Mouse (Mus musculus) forebrain, embryonic 15.5 days (tissue): ENCODE data around the gene B4galnt3. TPM values are rescaled to one million over a fixed set of nuclear protein-coding genes. Genes with fewer than 3 reads are reported as not detected.
"Not testable (repeated sequence)": the region's sequence is repeated elsewhere in the genome, so short reads cannot be mapped to it uniquely, and the experiment has no call there.

Experiments
- ATAC-seq: fragments of 200-750 bp; cut with Nextera tagmentation; replicated peaks from 2 replicates; pipeline ENCODE4 v1.8.0; 2017; ENCODE audit warnings: mild to moderate bottlenecking, moderate TSS enrichment, moderate library complexity
- H3K27ac ChIP-seq: fragments of 300-500 bp; sonication (generic); replicated peaks from 2 replicates; pipeline ENCODE4 v1.5.1; 2015; ENCODE audit warnings: mild to moderate bottlenecking, inconsistent platforms
- H3K27me3 ChIP-seq: fragments of 300-500 bp; sonication (generic); 2 replicates; pipeline ENCODE4 v1.6.1; 2015; ENCODE audit warnings: inconsistent platforms
- H3K36me3 ChIP-seq: fragments of 300-500 bp; sonication (generic); 2 replicates; pipeline ENCODE4 v1.6.1; 2015; ENCODE audit warnings: mild to moderate bottlenecking, inconsistent platforms
- H3K4me1 ChIP-seq: fragments of 300-500 bp; sonication (generic); 2 replicates; pipeline ENCODE4 v1.6.1; 2015; ENCODE audit warnings: inconsistent platforms
- H3K4me2 ChIP-seq: fragments of 300-500 bp; sonication (generic); replicated peaks from 2 replicates; pipeline ENCODE4 v1.6.1; 2015; ENCODE audit warnings: mild to moderate bottlenecking, inconsistent platforms
- H3K4me3 ChIP-seq: fragments of 300-500 bp; sonication (generic); 2 replicates; pipeline ENCODE4 v1.5.1; 2015; ENCODE audit warnings: mild to moderate bottlenecking, inconsistent platforms
- H3K9ac ChIP-seq: fragments of 300-500 bp; sonication (generic); replicated peaks from 2 replicates; pipeline ENCODE4 v1.6.1; 2015; ENCODE audit warnings: mild to moderate bottlenecking, inconsistent platforms
- H3K9me3 ChIP-seq: fragments of 300-500 bp; sonication (generic); 2 replicates; pipeline ENCODE4 v1.6.1; 2016; ENCODE audit warnings: inconsistent platforms
- WGBS: fragments of 180-500 bp; shearing (Covaris S2); methylation state at CpG from one replicate; pipeline ENCODE4 v1.1.7; 2015; ENCODE audit warnings: mixed read lengths; 5-methylcytosine and 5-hydroxymethylcytosine counted together
- polyA plus RNA-seq: library from polyadenylated mRNA; unstranded; fragments of >200 nt; fragmentation: Nextera tagmentation; extraction: Ambion mirVana; gene quantifications from 2 replicates; pipeline ENCODE4 v1.2.1, GENCODE M21; 2015

B4galnt3 gene
- polyA plus RNA-seq, 1 experiment from 2014 or later = 0.10 TPM

GRCm38 (mm10) chr6:120302755-120303316 is 8.5 kb upstream of the B4galnt3 start:
- no peak overlapping the region for H3K27ac ChIP-seq
- WGBS = 33% methylated on average over 16 of the region's 16 CpGs
- H3K9ac ChIP-seq = peak overlapping the region; percentile 29
- no peak for ATAC-seq
- no peaks in the 10 kb centered on the region for H3K9me3 ChIP-seq
- no peaks in the 10 kb centered on the region for H3K4me1 ChIP-seq
- no peaks in the 10 kb centered on the region for H3K36me3 ChIP-seq
- H3K4me3 ChIP-seq = no peak overlapping the region
- H3K4me2 ChIP-seq = peak overlapping the region; percentile 27; the same call in 1 of the 2 replicates
- no peaks in the 10 kb centered on the region for H3K27me3 ChIP-seq

DNA sequence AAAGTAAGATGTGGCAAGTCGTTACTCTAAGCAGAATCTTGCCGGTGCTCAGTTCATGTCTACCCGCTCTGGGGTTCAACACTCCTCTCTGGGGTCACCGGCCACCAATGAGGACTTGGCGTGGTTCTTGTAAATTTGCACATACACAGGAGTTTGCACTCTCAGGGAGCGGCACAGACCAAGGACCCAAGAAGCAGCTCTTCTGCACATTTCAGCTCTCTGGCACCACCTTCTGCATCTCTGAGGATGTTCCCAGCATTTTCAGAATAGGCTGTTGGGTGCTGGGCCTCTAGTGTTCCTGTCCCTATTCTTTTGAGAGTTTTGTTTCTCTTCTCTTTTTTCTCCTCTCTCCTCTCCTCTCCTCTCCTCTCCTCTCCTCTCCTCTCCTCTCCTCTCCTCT is 6.8 kb upstream of the B4galnt3 start:
- Histone ChIP-seq H3K27me3 (no peaks in the 10 kb centered on the region), H3K36me3 (no peaks in the 10 kb centered on the region), H3K9me3 (no peaks in the 10 kb centered on the region), H3K4me2 (no peak overlapping the region), H3K9ac (no peak overlapping the region), H3K27ac (no peak overlapping the region), H3K4me1 (no peaks in the 10 kb centered on the region), H3K4me3 (no peak overlapping the region)
- 0 out of 2 replicates have a peak, but pooled peaks have one; percentile 48 for ATAC-seq
- WGBS = 30% methylated on average over 6 of the region's 6 CpGs

DNA sequence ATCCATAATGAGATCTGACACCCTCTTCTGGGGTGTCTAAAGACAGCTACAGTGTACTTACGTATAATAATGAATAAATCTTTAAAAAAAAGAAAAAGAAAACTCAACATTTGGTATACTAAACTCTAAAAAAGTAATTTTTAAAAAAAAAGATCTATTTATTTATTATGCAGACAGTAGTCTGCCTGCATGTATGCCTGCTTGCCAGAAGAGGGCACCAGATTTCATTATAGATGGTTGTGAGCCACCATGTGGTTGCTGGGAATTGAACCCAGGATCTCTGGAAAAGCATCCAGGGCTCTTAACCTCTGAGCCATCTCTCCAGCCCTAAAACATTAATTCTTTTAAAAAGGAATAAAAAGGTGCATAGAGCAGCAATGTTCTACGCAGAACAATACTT is 2.2 kb upstream of the B4galnt3 start:
- not testable (repeated sequence) for H3K27ac ChIP-seq, ATAC-seq, H3K36me3 ChIP-seq, H3K4me1 ChIP-seq, H3K4me2 ChIP-seq, H3K4me3 ChIP-seq, H3K9ac ChIP-seq, H3K9me3 ChIP-seq
- WGBS = 97% methylated on average over 2 of the region's 2 CpGs
- peaks cover 24% of the 10 kb centered on the region for H3K27me3 ChIP-seq

DNA sequence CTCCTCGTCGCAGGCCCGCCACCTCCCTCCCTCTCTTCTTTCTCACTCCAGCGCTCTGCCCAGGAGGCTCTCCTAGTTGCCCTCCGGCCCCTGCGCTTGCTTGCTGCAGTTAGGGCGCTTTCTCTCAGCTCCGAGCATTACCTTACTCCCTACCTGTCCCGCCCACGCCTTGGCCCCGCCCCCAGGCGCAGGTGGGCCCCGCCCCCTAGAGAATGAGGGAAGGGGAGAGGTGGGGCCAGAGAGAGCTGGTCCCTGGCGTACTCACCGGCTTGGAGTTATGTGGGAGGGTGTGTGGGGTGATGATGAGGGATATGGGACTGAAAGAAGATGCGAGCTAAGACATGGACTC is 400 bp upstream of the B4galnt3 start:
- H3K4me1 ChIP-seq = peaks cover 6% of the 10 kb centered on the region
- H3K9ac ChIP-seq = peak overlapping the region; percentile 50
- 0% methylated on average over 16 of the region's 16 CpGs for WGBS
- H3K4me3 ChIP-seq = peak overlapping the region; percentile 57
- no peak; the same call in 1 of the 2 replicates for ATAC-seq
- H3K36me3 ChIP-seq = no peaks in the 10 kb centered on the region
- H3K9me3 ChIP-seq = no peaks in the 10 kb centered on the region
- peaks cover 24% of the 10 kb centered on the region for H3K27me3 ChIP-seq
- H3K4me2 ChIP-seq = peak overlapping the region; percentile 96
- no peak overlapping the region for H3K27ac ChIP-seq

DNA sequence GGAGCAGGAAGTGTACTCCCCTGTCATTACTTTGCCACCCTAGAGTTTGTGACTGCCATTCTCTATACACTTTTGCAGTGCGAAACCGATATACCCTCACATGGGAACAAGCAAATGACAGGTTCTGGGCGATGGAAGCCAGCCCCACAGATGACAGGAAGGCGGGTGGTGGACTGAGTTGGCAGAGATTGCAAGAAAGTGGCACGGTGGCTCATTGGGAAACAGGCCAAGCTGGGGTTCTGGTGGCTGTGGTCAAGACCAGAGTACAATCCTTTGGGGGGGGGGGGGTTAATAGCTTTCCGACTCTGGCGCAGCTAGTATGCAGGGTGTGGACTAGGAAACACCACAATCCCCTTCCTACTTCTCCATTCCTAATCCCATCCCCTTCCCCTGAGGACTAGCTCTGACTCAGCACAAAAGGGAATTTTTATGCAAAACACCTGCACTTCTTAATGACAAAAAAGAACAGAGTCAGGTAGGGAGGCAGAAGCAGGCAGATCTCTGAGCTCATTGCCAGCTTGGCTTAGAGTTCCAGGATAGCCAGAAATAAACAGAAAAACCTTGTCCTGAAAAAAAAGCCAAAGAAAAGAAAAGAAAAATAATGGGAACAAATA is 2.9 kb downstream of the B4galnt3 start:
- H3K27ac ChIP-seq = no peak overlapping the region
- WGBS = 88% methylated on average over 7 of the region's 7 CpGs

GRCm38 (mm10) chr6:120289430-120289829 is 4.9 kb downstream of the B4galnt3 start:
- H3K4me2 ChIP-seq = no peak overlapping the region
- peaks cover 17% of the 10 kb centered on the region for H3K27me3 ChIP-seq
- H3K4me3 ChIP-seq = no peak overlapping the region
- H3K4me1 ChIP-seq = no peaks in the 10 kb centered on the region; the same call in 1 of the 2 replicates
- no peak for ATAC-seq
- 92% methylated on average over 4 of the region's 4 CpGs for WGBS
- no peak overlapping the region for H3K9ac ChIP-seq
- no peaks in the 10 kb centered on the region for H3K9me3 ChIP-seq
- no peaks in the 10 kb centered on the region for H3K36me3 ChIP-seq
- H3K27ac ChIP-seq = no peak overlapping the region

More for the DNA sequence above, 2.9 kb downstream of the B4galnt3 start:
- Histone ChIP-seq H3K27me3 (peaks cover 24% of the 10 kb centered on the region), H3K9ac (no peak overlapping the region), H3K36me3 (no peaks in the 10 kb centered on the region), H3K4me2 (no peak overlapping the region), H3K4me3 (no peak overlapping the region), H3K4me1 (peaks cover 6% of the 10 kb centered on the region), H3K9me3 (no peaks in the 10 kb centered on the region)
- no peak for ATAC-seq

- WGBS = 54% methylated on average over 7 of the region's 7 CpGs
- Histone ChIP-seq H3K9me3 (no peaks in the 10 kb centered on the region), H3K4me2 (no peak overlapping the region), H3K9ac (no peak overlapping the region), H3K4me3 (no peak overlapping the region), H3K36me3 (no peaks in the 10 kb centered on the region), H3K4me1 (no peaks in the 10 kb centered on the region; the same call in 1 of the 2 replicates), H3K27me3 (peaks cover 11% of the 10 kb centered on the region), H3K27ac (no peak overlapping the region)
- ATAC-seq = no peak
Measured at GRCm38 (mm10) chr6:120288541-120288940, 5.8 kb downstream of the B4galnt3 start.

DNA sequence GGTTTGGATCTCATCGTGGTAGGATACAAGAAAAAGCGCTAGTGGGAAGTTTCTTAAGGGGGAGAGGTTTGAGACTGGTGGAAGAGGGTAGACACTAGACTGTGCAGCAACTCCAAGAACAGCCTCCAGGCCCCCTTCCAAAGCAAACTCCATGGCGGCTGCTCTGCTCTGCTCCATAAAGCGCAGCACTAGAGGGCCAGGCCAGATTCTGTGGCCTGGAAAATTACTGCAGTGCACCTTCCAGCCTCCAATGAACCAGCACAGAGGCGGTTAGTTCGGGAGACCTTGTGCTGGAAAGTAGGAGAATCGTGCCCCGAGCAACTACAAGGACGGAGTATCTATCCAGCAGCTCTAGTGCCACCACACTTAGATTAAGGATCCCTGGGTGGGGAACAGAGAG is 7.1 kb downstream of the B4galnt3 start:
- 86% methylated on average over 9 of the region's 9 CpGs for WGBS
- no peaks in the 10 kb centered on the region for H3K9me3 ChIP-seq
- ATAC-seq = no peak

GRCm38 (mm10) chr6:120276874-120277449 is 17.4 kb downstream of the B4galnt3 start:
- no peak overlapping the region for H3K4me2 ChIP-seq
- no peak overlapping the region for H3K9ac ChIP-seq
- 82% methylated on average over 7 of the region's 7 CpGs for WGBS
- no peaks in the 10 kb centered on the region for H3K4me1 ChIP-seq
- H3K36me3 ChIP-seq = no peaks in the 10 kb centered on the region
- no peak overlapping the region for H3K4me3 ChIP-seq
- H3K27ac ChIP-seq = no peak overlapping the region
- H3K9me3 ChIP-seq = no peaks in the 10 kb centered on the region
- no peaks in the 10 kb centered on the region for H3K27me3 ChIP-seq
- no peak for ATAC-seq

More for the DNA sequence above, 7.1 kb downstream of the B4galnt3 start:
- Histone ChIP-seq H3K9ac (no peak overlapping the region), H3K36me3 (no peaks in the 10 kb centered on the region), H3K4me1 (no peaks in the 10 kb centered on the region), H3K4me2 (no peak overlapping the region), H3K4me3 (no peak overlapping the region), H3K27me3 (no peaks in the 10 kb centered on the region), H3K27ac (no peak overlapping the region)

DNA sequence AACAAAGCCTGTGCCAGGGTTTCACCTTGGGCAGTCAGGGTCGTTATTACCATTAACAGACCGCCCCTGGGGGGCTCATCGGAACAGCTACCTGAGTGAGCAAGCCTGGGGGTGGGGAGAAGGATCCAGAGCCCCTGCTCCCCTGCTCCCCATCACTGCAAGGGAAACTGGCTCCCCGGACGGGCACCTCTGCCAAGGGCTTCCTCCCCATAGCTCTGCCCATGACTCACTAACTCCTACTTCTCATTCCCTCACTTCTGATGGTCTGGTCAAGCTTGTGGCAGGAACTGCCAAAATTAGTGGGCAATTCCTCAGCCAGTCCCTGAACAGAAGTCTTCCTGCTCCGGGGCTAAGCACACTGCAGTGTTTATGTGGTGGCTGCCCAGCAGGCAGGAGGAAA is 19.1 kb downstream of the B4galnt3 start:
- Histone ChIP-seq H3K4me3 (no peak overlapping the region), H3K27ac (no peak overlapping the region), H3K9ac (no peak overlapping the region), H3K4me1 (no peaks in the 10 kb centered on the region), H3K27me3 (no peaks in the 10 kb centered on the region), H3K4me2 (no peak overlapping the region), H3K9me3 (no peaks in the 10 kb centered on the region), H3K36me3 (no peaks in the 10 kb centered on the region)
- ATAC-seq = no peak
- WGBS = 71% methylated on average over 6 of the region's 6 CpGs

GRCm38 (mm10) chr6:120274887-120275286 is 19.5 kb downstream of the B4galnt3 start:
- no peak overlapping the region for H3K4me3 ChIP-seq
- no peak overlapping the region for H3K9ac ChIP-seq
- ATAC-seq = no peak
- H3K4me1 ChIP-seq = no peaks in the 10 kb centered on the region
- no peaks in the 10 kb centered on the region for H3K36me3 ChIP-seq
- no peak overlapping the region for H3K27ac ChIP-seq
- WGBS = 68% methylated on average over 4 of the region's 4 CpGs
- no peaks in the 10 kb centered on the region for H3K27me3 ChIP-seq
- H3K4me2 ChIP-seq = no peak overlapping the region
- no peaks in the 10 kb centered on the region for H3K9me3 ChIP-seq

GRCm38 (mm10) chr6:120274181-120274580 is 20.2 kb downstream of the B4galnt3 start:
- Histone ChIP-seq H3K27me3 (no peaks in the 10 kb centered on the region), H3K9ac (no peak overlapping the region), H3K4me1 (no peaks in the 10 kb centered on the region), H3K36me3 (no peaks in the 10 kb centered on the region), H3K4me2 (no peak overlapping the region), H3K4me3 (no peak overlapping the region), H3K9me3 (no peaks in the 10 kb centered on the region), H3K27ac (no peak overlapping the region)
- no peak for ATAC-seq
- 76% methylated on average over 8 of the region's 8 CpGs for WGBS
